Mouse (Mus musculus) thymus, adult 2 months (tissue): ENCODE measurements around the gene Pkp3. TPM values are rescaled to one million over a fixed set of nuclear protein-coding genes. Genes with fewer than 3 reads are reported as not detected.

ENCODE experiments used
- DNase-seq: peaks from one replicate; pipeline ENCODE4 v3.0.0; 2021
- H3K27ac ChIP-seq: fragments of 200-500 bp; 2 replicates; pipeline ENCODE4 v1.5.1; 2012; ENCODE audit warnings: low read length, control low read depth; ENCODE audit not compliant: control insufficient read depth, insufficient read depth
- H3K27me3 ChIP-seq: fragments of 200-500 bp; 2 replicates; pipeline ENCODE4 v1.6.1; 2012; ENCODE audit warnings: mild to moderate bottlenecking, low read length, moderate library complexity, mixed read lengths; ENCODE audit not compliant: control insufficient read depth, insufficient read depth
- H3K36me3 ChIP-seq: fragments of 200-500 bp; 2 replicates; pipeline ENCODE4 v1.6.1; 2012; ENCODE audit warnings: mild to moderate bottlenecking, low read length, moderate library complexity; ENCODE audit not compliant: control insufficient read depth, insufficient read depth
- H3K4me1 ChIP-seq: fragments of 200-500 bp; replicated peaks from 2 replicates; pipeline ENCODE4 v1.6.1; 2012; ENCODE audit warnings: low read length; ENCODE audit not compliant: control insufficient read depth, insufficient read depth
- H3K4me3 ChIP-seq: fragments of 200-500 bp; 2 replicates; pipeline ENCODE4 v1.5.1; 2012; ENCODE audit warnings: mild to moderate bottlenecking, low read length, control low read depth, moderate library complexity; ENCODE audit not compliant: control insufficient read depth, insufficient read depth
- CTCF ChIP-seq: fragments of 200-500 bp; IDR thresholded peaks from 2 replicates; pipeline ENCODE4 v1.5.1; 2012; ENCODE audit warnings: mild to moderate bottlenecking, control low read depth, low read length, moderate library complexity, borderline replicate concordance; ENCODE audit not compliant: control insufficient read depth, poor library complexity, insufficient read depth; ENCODE audit errors: extremely low read depth
- POLR2A ChIP-seq: fragments of 200-500 bp; IDR thresholded peaks from 2 replicates; pipeline ENCODE4 v1.6.1; 2012; ENCODE audit warnings: mild to moderate bottlenecking, low read length, control low read depth, moderate library complexity; ENCODE audit not compliant: control insufficient read depth, poor library complexity, insufficient read depth; ENCODE audit errors: extremely low read depth
- WGBS: fragments of 180-500 bp; shearing (Covaris S2); methylation state at CpG from one replicate; pipeline ENCODE4 v1.1.7; 2018; 5-methylcytosine and 5-hydroxymethylcytosine counted together
- polyA plus RNA-seq: library from polyadenylated mRNA; depleted of rRNA; stranded (reverse); fragments of >200 nt; gene quantifications from 2 replicates; pipeline ENCODE4 v1.2.3, GENCODE M21; 2012

Gene Pkp3
- polyA plus RNA-seq, 1 experiment: 49.9 TPM

GRCm38 (mm10) chr7:141057541-141057940 is 20.5 kb upstream of the Pkp3 start:
- Histone ChIP-seq H3K27me3 (peaks cover 6% of the 10 kb centered on the region; the same call in 1 of the 2 replicates), H3K4me1 (peaks cover 14% of the 10 kb centered on the region), H3K4me3 (no peak overlapping the region), H3K36me3 (no peaks in the 10 kb centered on the region), H3K27ac (no peak overlapping the region)
- WGBS: 97% methylated on average over 1 of the region's 1 CpGs
- no peak for DNase-seq
- TF ChIP-seq POLR2A (no peak), CTCF (no peak)

GRCm38 (mm10) chr7:141058601-141059341 is 19.2 kb upstream of the Pkp3 start:
- Histone ChIP-seq H3K27me3 (peaks cover 6% of the 10 kb centered on the region; the same call in 1 of the 2 replicates), H3K27ac (no peak overlapping the region), H3K36me3 (no peaks in the 10 kb centered on the region), H3K4me3 (no peak overlapping the region), H3K4me1 (peaks cover 16% of the 10 kb centered on the region)
- 25% methylated on average over 14 of the region's 14 CpGs for WGBS
- no peak for TF ChIP-seq POLR2A
- no peak for TF ChIP-seq CTCF
- no peak for DNase-seq

- WGBS: 82% methylated on average over 2 of the region's 2 CpGs
- Histone ChIP-seq H3K4me3 (no peak overlapping the region), H3K27me3 (peaks cover 6% of the 10 kb centered on the region; the same call in 1 of the 2 replicates), H3K36me3 (no peaks in the 10 kb centered on the region), H3K4me1 (peaks cover 22% of the 10 kb centered on the region), H3K27ac (no peak overlapping the region)
- no peak for DNase-seq
- no peak for TF ChIP-seq POLR2A
- no peak for TF ChIP-seq CTCF
Measured at GRCm38 (mm10) chr7:141059929-141060328, 18.1 kb upstream of the Pkp3 start.

GRCm38 (mm10) chr7:141060426-141061242 is 17.4 kb upstream of the Pkp3 start, which contains the start of gene B4galnt4:
B4galnt4 (plus strand) TSS chr7:141061104.
- Histone ChIP-seq H3K4me3 (peak within 1 kb of the TSS; percentile 3), H3K27me3 (peaks cover 6% of the 10 kb centered on the region; the same call in 1 of the 2 replicates), H3K4me1 (peaks cover 22% of the 10 kb centered on the region), H3K36me3 (no peaks in the 10 kb centered on the region), H3K27ac (no peak within 1 kb of the TSS)
- 3% methylated on average over 72 of the region's 72 CpGs for WGBS
- TF ChIP-seq POLR2A (no peak), CTCF (no peak)
- DNase-seq: peak; percentile 30

- Histone ChIP-seq H3K4me3 (no peak overlapping the region), H3K4me1 (peaks cover 22% of the 10 kb centered on the region), H3K27me3 (peaks cover 6% of the 10 kb centered on the region; the same call in 1 of the 2 replicates), H3K27ac (no peak overlapping the region), H3K36me3 (no peaks in the 10 kb centered on the region)
- no peak for DNase-seq
- TF ChIP-seq CTCF (no peak), POLR2A (no peak)
- WGBS: 9% methylated on average over 37 of the region's 37 CpGs
Measured at GRCm38 (mm10) chr7:141061269-141061692, 16.7 kb upstream of the Pkp3 start.

GRCm38 (mm10) chr7:141062525-141062924 is 15.5 kb upstream of the Pkp3 start:
- H3K27me3 ChIP-seq: peaks cover 6% of the 10 kb centered on the region; the same call in 1 of the 2 replicates
- 71% methylated on average over 7 of the region's 7 CpGs for WGBS
- H3K27ac ChIP-seq: no peak overlapping the region
- no peak overlapping the region for H3K4me3 ChIP-seq
- DNase-seq: no peak
- H3K36me3 ChIP-seq: no peaks in the 10 kb centered on the region
- no peak for TF ChIP-seq CTCF
- TF ChIP-seq POLR2A: no peak
- H3K4me1 ChIP-seq: peaks cover 22% of the 10 kb centered on the region
